Mouse (Mus musculus): Measurements from ENCODE around the gene Cnot1. TPM values are rescaled to one million over a fixed set of nuclear protein-coding genes. Genes with fewer than 3 reads are reported as not detected.

The Cnot1 gene
- polyA plus RNA-seq, 1 experiment from 2014 or later: 47.7 TPM

GRCm38 (mm10) chr8:95715676-95716531 is 91.4 kb downstream of the Cnot1 start, which contains the start of gene Setd6:
Gene Setd6, plus strand, starts transcription at chr8:95715881.
- peak within 1 kb of the TSS; percentile 96 for H3K4me3 ChIP-seq
- H3K27ac ChIP-seq: peak within 1 kb of the TSS; percentile 87
- H3K4me2 ChIP-seq: peak within 1 kb of the TSS; percentile 94
- H3K9ac ChIP-seq: peak within 1 kb of the TSS; percentile 90
- WGBS (ENCODE audit: insufficient replicate concordance): 2% methylated on average over 66 of the region's 79 CpGs
- H3K36me3 ChIP-seq: peaks cover 44% of the 10 kb centered on the region
- peak; percentile 86 for ATAC-seq
- H3K27me3 ChIP-seq (replicated peaks): no peaks in the 10 kb centered on the region
- H3K4me1 ChIP-seq: peaks cover 60% of the 10 kb centered on the region
- no peaks in the 10 kb centered on the region for H3K9me3 ChIP-seq (replicated peaks)

GRCm38 (mm10) chr8:95714837-95715413 is 92.3 kb downstream of the Cnot1 start:
- ATAC-seq: no peak
- Histone ChIP-seq H3K4me2 (peak overlapping the region; percentile 94), H3K4me3 (peak overlapping the region; percentile 96), H3K9ac (peak overlapping the region; percentile 90), H3K27ac (peak overlapping the region; percentile 87), H3K36me3 (peaks cover 34% of the 10 kb centered on the region), H3K4me1 (peaks cover 60% of the 10 kb centered on the region), H3K27me3 (replicated peaks) (peaks cover 1% of the 10 kb centered on the region; the same call in 1 of the 2 replicates), H3K9me3 (replicated peaks) (no peaks in the 10 kb centered on the region)
- WGBS (ENCODE audit: insufficient replicate concordance): 46% methylated on average over 6 of the region's 6 CpGs

- Histone ChIP-seq H3K27me3 (replicated peaks) (peaks cover 7% of the 10 kb centered on the region), H3K27ac (no peak overlapping the region)
Measured at GRCm38 (mm10) chr8:95714367-95714766, 92.9 kb downstream of the Cnot1 start.

GRCm38 (mm10) chr8:95713100-95714010 is 93.9 kb downstream of the Cnot1 start:
- Histone ChIP-seq H3K27ac (no peak overlapping the region), H3K4me1 (peaks cover 60% of the 10 kb centered on the region), H3K4me2 (no peak overlapping the region), H3K9ac (no peak overlapping the region), H3K27me3 (replicated peaks) (peaks cover 14% of the 10 kb centered on the region), H3K9me3 (replicated peaks) (no peaks in the 10 kb centered on the region), H3K36me3 (peaks cover 18% of the 10 kb centered on the region), H3K4me3 (no peak overlapping the region)
- ATAC-seq: peak; percentile 40
- WGBS (ENCODE audit: insufficient replicate concordance): 71% methylated on average over 19 of the region's 19 CpGs

More at GRCm38 (mm10) chr8:95714367-95714766, 92.9 kb downstream of the Cnot1 start:
- 80% methylated on average over 4 of the region's 4 CpGs for WGBS (ENCODE audit: insufficient replicate concordance)
- peaks cover 28% of the 10 kb centered on the region for H3K36me3 ChIP-seq
- no peak overlapping the region for H3K4me3 ChIP-seq
- H3K9me3 ChIP-seq (replicated peaks): no peaks in the 10 kb centered on the region
- H3K9ac ChIP-seq: no peak overlapping the region
- H3K4me2 ChIP-seq: no peak overlapping the region
- H3K4me1 ChIP-seq: peaks cover 60% of the 10 kb centered on the region
- no peak for ATAC-seq

- Histone ChIP-seq H3K4me2 (no peak overlapping the region), H3K4me1 (peaks cover 52% of the 10 kb centered on the region), H3K9me3 (replicated peaks) (no peaks in the 10 kb centered on the region), H3K27me3 (replicated peaks) (peaks cover 19% of the 10 kb centered on the region), H3K36me3 (peaks cover 9% of the 10 kb centered on the region), H3K4me3 (no peak overlapping the region), H3K27ac (no peak overlapping the region), H3K9ac (no peak overlapping the region)
- WGBS (ENCODE audit: insufficient replicate concordance): 56% methylated on average over 9 of the region's 9 CpGs
- ATAC-seq: no peak
Measured at GRCm38 (mm10) chr8:95712395-95712794, 94.9 kb downstream of the Cnot1 start.

- H3K27ac ChIP-seq: no peak overlapping the region
- no peaks in the 10 kb centered on the region for H3K9me3 ChIP-seq (replicated peaks)
- H3K27me3 ChIP-seq (replicated peaks): peaks cover 27% of the 10 kb centered on the region
- no peaks in the 10 kb centered on the region for H3K36me3 ChIP-seq
- H3K4me2 ChIP-seq: no peak overlapping the region
- H3K9ac ChIP-seq: no peak overlapping the region
- no peak overlapping the region for H3K4me3 ChIP-seq
- no peak for ATAC-seq
- peaks cover 38% of the 10 kb centered on the region for H3K4me1 ChIP-seq
- 55% methylated on average over 3 of the region's 3 CpGs for WGBS (ENCODE audit: insufficient replicate concordance)
Measured at GRCm38 (mm10) chr8:95711029-95711428, 96.2 kb downstream of the Cnot1 start.

- Histone ChIP-seq H3K4me2 (no peak overlapping the region), H3K36me3 (no peaks in the 10 kb centered on the region), H3K9ac (no peak overlapping the region), H3K4me1 (peaks cover 28% of the 10 kb centered on the region), H3K27me3 (replicated peaks) (peaks cover 28% of the 10 kb centered on the region), H3K9me3 (replicated peaks) (no peaks in the 10 kb centered on the region), H3K4me3 (no peak overlapping the region), H3K27ac (no peak overlapping the region)
- no peak for ATAC-seq
- WGBS (ENCODE audit: insufficient replicate concordance): 68% methylated on average over 7 of the region's 7 CpGs
Measured at GRCm38 (mm10) chr8:95709579-95709978, 97.7 kb downstream of the Cnot1 start.

- H3K36me3 ChIP-seq: no peaks in the 10 kb centered on the region
- no peak overlapping the region for H3K4me2 ChIP-seq
- no peak overlapping the region for H3K27ac ChIP-seq
- peaks cover 70% of the 10 kb centered on the region for H3K27me3 ChIP-seq (replicated peaks)
- no peak for ATAC-seq
- no peak overlapping the region for H3K4me3 ChIP-seq
- WGBS (ENCODE audit: insufficient replicate concordance): 64% methylated on average over 3 of the region's 3 CpGs
- no peak overlapping the region for H3K9ac ChIP-seq
- no peaks in the 10 kb centered on the region for H3K9me3 ChIP-seq (replicated peaks)
- H3K4me1 ChIP-seq: peaks cover 22% of the 10 kb centered on the region
Measured at GRCm38 (mm10) chr8:95704538-95704937, 102.7 kb downstream of the Cnot1 start.

- peak; percentile 58 for ATAC-seq
- H3K27ac ChIP-seq: 0 out of 2 replicates have a peak overlapping the region, but pooled peaks have one; percentile 12
- H3K36me3 ChIP-seq: no peaks in the 10 kb centered on the region
- 5% methylated on average over 15 of the region's 15 CpGs for WGBS (ENCODE audit: insufficient replicate concordance)
- H3K9me3 ChIP-seq (replicated peaks): no peaks in the 10 kb centered on the region
- H3K9ac ChIP-seq: peak overlapping the region; percentile 54
- peaks cover 22% of the 10 kb centered on the region for H3K4me1 ChIP-seq
- peaks cover 70% of the 10 kb centered on the region for H3K27me3 ChIP-seq (replicated peaks)
- peak overlapping the region; percentile 87 for H3K4me2 ChIP-seq
- H3K4me3 ChIP-seq: peak overlapping the region; percentile 59
Measured at GRCm38 (mm10) chr8:95703461-95704260, 103.6 kb downstream of the Cnot1 start.

- Histone ChIP-seq H3K9me3 (replicated peaks) (no peaks in the 10 kb centered on the region), H3K4me2 (peak overlapping the region; percentile 87), H3K4me3 (peak overlapping the region; percentile 59), H3K27ac (0 out of 2 replicates have a peak overlapping the region, but pooled peaks have one; percentile 12), H3K4me1 (peaks cover 22% of the 10 kb centered on the region), H3K9ac (peak overlapping the region; percentile 54), H3K36me3 (no peaks in the 10 kb centered on the region), H3K27me3 (replicated peaks) (peaks cover 77% of the 10 kb centered on the region)
- peak; percentile 80 for ATAC-seq
- 4% methylated on average over 34 of the region's 34 CpGs for WGBS (ENCODE audit: insufficient replicate concordance)
Measured at GRCm38 (mm10) chr8:95702480-95703446, 104.5 kb downstream of the Cnot1 start.

Measured in liver, embryonic 12.5 days (tissue).